In genomic region chr7:142034198-142034597, GRCm38 (mm10) we compare ENCODE assay signal across 9 mouse cellular contexts. TPM values are rescaled to one million over a fixed set of nuclear protein-coding genes. Genes with fewer than 3 reads are reported as not detected.
DNase-seq lines count a peak whose midpoint lies in the region; ATAC-seq and TF ChIP-seq lines count a peak whose summit lies in the region.
"Had no signal": no experiment of that assay in that cellular context is flagged by ENCODE, and none has a peak within 500 bp of the region (broad histone marks: within the 10 kb centered on the region; RNA-seq: fewer than 3 reads in every experiment).

No protein-coding gene starts in this region.

- no peak overlapping the region for H3K9ac ChIP-seq in heart, embryonic 14.5 days (ENCODE audit: low read length)
- no peak overlapping the region for H3K9ac ChIP-seq in hindbrain, embryonic 16.5 days (ENCODE audit: low read depth, low read length)
- H3K9ac ChIP-seq: liver, embryonic 13.5 days had no signal

- DNase-seq in adrenal gland, adult (ENCODE audit: inconsistent age in 2 of 2, low spot score in 1 of 2) = peak; percentile 28 to 65
- DNase-seq in adrenal gland, postnatal 4 days (ENCODE audit: low spot score in 2 of 2) = no peak
- DNase-seq in cerebellum, adult 18-20 months = peak; percentile 58 to 68
- DNase-seq in lung, adult 2 months = peak; percentile 50
- no peak for DNase-seq in ovary, postnatal 10 days (ENCODE audit: low spot score)
- DNase-seq: liver, embryonic 13.5 days had no signal

- no peaks in the 10 kb centered on the region for H3K36me3 ChIP-seq in heart, embryonic 14.5 days (ENCODE audit: control insufficient read depth, insufficient read depth, low read length)
- no peaks in the 10 kb centered on the region for H3K36me3 ChIP-seq in hindbrain, embryonic 16.5 days (ENCODE audit: control insufficient read depth, insufficient read depth, low read length)

- 52% methylated on average over 2 of the region's 2 CpGs for WGBS in heart, embryonic 14.5 days
- WGBS in lung, adult 2 months = 31% methylated on average over 2 of the region's 2 CpGs
- WGBS in hindbrain, embryonic 16.5 days = 83% methylated on average over 2 of the region's 2 CpGs

- TF ChIP-seq CTCF in lung, adult 2 months (IDR thresholded peaks at IDR 0.05; ENCODE audit: insufficient read depth, low read length) = no peak

- H3K27me3 ChIP-seq in heart, embryonic 14.5 days (ENCODE audit: control insufficient read depth, insufficient read depth, low read length) = no peaks in the 10 kb centered on the region
- H3K27me3 ChIP-seq in hindbrain, embryonic 16.5 days (replicated peaks; ENCODE audit: control insufficient read depth, insufficient read depth, low read length) = no peaks in the 10 kb centered on the region
- H3K27me3 ChIP-seq: liver, embryonic 13.5 days had no signal

- peak; percentile 33; the same call in 1 of the 2 replicates for ATAC-seq in heart, embryonic 14.5 days (ENCODE audit: insufficient number of reproducible peaks, insufficient read depth, low FRiP score, low read depth)
- ATAC-seq in hindbrain, embryonic 16.5 days = no peak
- no peak for ATAC-seq in monocyte, adult 5-6 weeks (replicated peaks; ENCODE audit: insufficient number of reproducible peaks, low FRiP score, low TSS enrichment, poor library complexity, severe bottlenecking)

- H3K4me1 ChIP-seq in heart, embryonic 14.5 days (ENCODE audit: control insufficient read depth in 2 of 2, insufficient read depth in 2 of 2, low read length in 2 of 2) = peaks cover 5 to 29% of the 10 kb centered on the region in 2 experiments
- peaks cover 30% of the 10 kb centered on the region for H3K4me1 ChIP-seq in lung, adult 2 months (ENCODE audit: control insufficient read depth, insufficient read depth, low read length)
- H3K4me1 ChIP-seq in hindbrain, embryonic 16.5 days (ENCODE audit: control insufficient read depth, insufficient read depth, low read depth, low read length) = 0 out of 2 replicates have a peak, but pooled peaks cover 3% of the 10 kb centered on the region
- H3K4me1 ChIP-seq: liver, embryonic 13.5 days had no signal

- H3K27ac ChIP-seq in heart, embryonic 14.5 days (replicated peaks in 1 of 2; ENCODE audit: control insufficient read depth in 1 of 2, insufficient read depth in 1 of 2, low read depth in 2 of 2, low read length in 2 of 2) = no peak overlapping the region
- H3K27ac ChIP-seq in hindbrain, embryonic 16.5 days (ENCODE audit: low read depth, low read length) = no peak overlapping the region
- H3K27ac ChIP-seq: liver, embryonic 13.5 days had no signal

- no peak overlapping the region for H3K4me2 ChIP-seq in heart, embryonic 14.5 days (ENCODE audit: low read length)
- H3K4me2 ChIP-seq in hindbrain, embryonic 16.5 days (ENCODE audit: low read length) = no peak overlapping the region
- H3K4me2 ChIP-seq: liver, embryonic 13.5 days had no signal

- no peak overlapping the region for H3K4me3 ChIP-seq in heart, embryonic 14.5 days (ENCODE audit: control insufficient read depth in 1 of 2, insufficient read depth in 1 of 2, low read depth in 1 of 2, low read length in 2 of 2)
- H3K4me3 ChIP-seq in lung, adult 2 months (replicated peaks; ENCODE audit: extremely low read depth, low read depth, low read length) = no peak overlapping the region
- H3K4me3 ChIP-seq in hindbrain, embryonic 16.5 days (ENCODE audit: low read length) = no peak overlapping the region
- H3K4me3 ChIP-seq: liver, embryonic 13.5 days had no signal

- peak; percentile 65; the same call in 1 of the 2 replicates for TF ChIP-seq POLR2A in lung, adult 2 months (IDR thresholded peaks at IDR 0.05; ENCODE audit: borderline replicate concordance, extremely low read depth, low read depth, low read length)

- no peaks in the 10 kb centered on the region for H3K9me3 ChIP-seq in heart, embryonic 14.5 days (ENCODE audit: control insufficient read depth, low read length)
- no peaks in the 10 kb centered on the region for H3K9me3 ChIP-seq in hindbrain, embryonic 16.5 days (ENCODE audit: control insufficient read depth, low read length)
- H3K9me3 ChIP-seq: liver, embryonic 13.5 days had no signal

RNA-seq across cellular contexts. Expression of gene Mob2, which starts 26.7 kb away (rescaled TPM):
- 10 to 100 TPM; 50.1 to 52.1 TPM for total RNA-seq in adrenal gland, postnatal 4 days (2021)
- polyA plus RNA-seq in heart, embryonic 14.5 days (2014; fragmentation: Nextera tagmentation; extraction: Ambion mirVana) = 46.8 and 48.9 TPM in 2 replicates
- 40.6 and 54.0 TPM in 2 replicates for polyA plus RNA-seq in lung, adult 2 months (2012; rRNA removed)
- 52.7 and 55.9 TPM in 2 replicates for polyA plus RNA-seq in hindbrain, embryonic 16.5 days (2015; fragmentation: Nextera tagmentation; extraction: Ambion mirVana)
- 38.5 to 50.0 TPM (median 45.2 TPM) in 3 replicates for total RNA-seq in monocyte, adult 5-6 weeks (2017)

Comparison
In these comparisons a context has a peak if more than half of its experiments do, and no peak if none do; other contexts are left out.
1. DNase-seq: peak in adrenal gland, adult (2 of 2), cerebellum, adult 18-20 months (2 of 2) and lung, adult 2 months (single experiment); none in adrenal gland, postnatal 4 days (0 of 2) and ovary, postnatal 10 days (single experiment).